Mouse (Mus musculus) midbrain, embryonic 11.5 days (tissue): Measurements from ENCODE around the gene Olfr531. TPM values are rescaled to one million over a fixed set of nuclear protein-coding genes. Genes with fewer than 3 reads are reported as not detected.

Experiments used
- ATAC-seq: fragments of 200-750 bp; cut with Nextera tagmentation; 2 replicates; pipeline ENCODE4 v1.8.0; 2017; ENCODE audit warnings: moderate TSS enrichment, moderate library complexity; ENCODE audit not compliant: low FRiP score
- DNase-seq: peaks from one replicate; pipeline ENCODE4 v3.0.0; 2015; ENCODE audit warnings: low spot score; ENCODE audit errors: missing footprints
- H3K27ac ChIP-seq: fragments of 300-500 bp; sonication (generic); 2 replicates; pipeline ENCODE4 v1.5.1; 2014; ENCODE audit warnings: low read depth, low read length
- H3K27me3 ChIP-seq: fragments of 300-500 bp; sonication (generic); 2 replicates; pipeline ENCODE4 v1.6.1; 2014; ENCODE audit warnings: mild to moderate bottlenecking, low read length, moderate library complexity, mixed read lengths; ENCODE audit not compliant: control insufficient read depth, insufficient read depth
- H3K36me3 ChIP-seq: fragments of 300-500 bp; sonication (generic); 2 replicates; pipeline ENCODE4 v1.6.1; 2014; ENCODE audit warnings: mild to moderate bottlenecking, low read length, moderate library complexity, mixed read lengths; ENCODE audit not compliant: control insufficient read depth, insufficient read depth
- H3K4me1 ChIP-seq: fragments of 300-500 bp; sonication (generic); 2 replicates; pipeline ENCODE4 v1.6.1; 2014; ENCODE audit warnings: low read length; ENCODE audit not compliant: control insufficient read depth, insufficient read depth
- H3K4me2 ChIP-seq: fragments of 300-500 bp; sonication (generic); 2 replicates; pipeline ENCODE4 v1.6.1; 2014; ENCODE audit warnings: mild to moderate bottlenecking, moderate library complexity
- H3K4me3 ChIP-seq: fragments of 300-500 bp; sonication (generic); 2 replicates; pipeline ENCODE4 v1.5.1; 2014; ENCODE audit warnings: low read depth, low read length
- H3K9ac ChIP-seq: fragments of 300-500 bp; sonication (generic); 2 replicates; pipeline ENCODE4 v1.6.1; 2014; ENCODE audit warnings: low read length
- H3K9me3 ChIP-seq: fragments of 300-500 bp; sonication (generic); 2 replicates; pipeline ENCODE4 v1.6.1; 2016; ENCODE audit warnings: low read length; ENCODE audit not compliant: control insufficient read depth
- WGBS: fragments of 180-500 bp; shearing (Covaris S2); extraction: QIAGEN DNeasy Blood & Tissue Kit; methylation state at CpG from one replicate; pipeline ENCODE4 v1.1.7; 2014; 5-methylcytosine and 5-hydroxymethylcytosine counted together
- polyA plus RNA-seq: library from polyadenylated mRNA; unstranded; fragments of >200 nt; fragmentation: Nextera tagmentation; extraction: Ambion mirVana; gene quantifications from 2 replicates; pipeline ENCODE4 v1.2.1, GENCODE M21; 2014

Olfr531 gene
- polyA plus RNA-seq, result not detected in 2 replicates

DNA sequence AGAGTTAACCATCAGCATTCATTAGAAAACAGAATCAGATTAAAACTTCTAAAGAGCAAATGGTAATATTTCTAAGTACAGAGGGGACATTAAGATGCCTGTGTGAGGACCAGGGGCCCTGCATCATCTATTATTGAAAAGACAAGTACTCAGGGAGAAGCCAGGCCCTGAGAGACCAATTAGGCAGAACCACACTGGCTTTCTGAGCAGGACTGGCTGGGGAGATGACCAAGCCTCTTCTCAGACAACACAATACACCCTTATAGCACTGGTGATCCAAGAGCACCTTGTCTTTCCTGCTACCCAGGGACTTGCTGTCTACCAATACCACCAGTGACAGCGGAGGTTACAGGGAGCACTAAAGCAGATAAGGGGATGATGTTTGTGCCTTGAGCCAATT, at the start of gene Olfr531:
TSS of gene Olfr531 (minus strand) at position 101 of the 400 bp plus-strand sequence.
- Histone ChIP-seq H3K4me3 (no peak within 1 kb of the TSS), H3K9ac (no peak within 1 kb of the TSS), H3K27me3 (no peaks in the 10 kb centered on the region), H3K9me3 (no peaks in the 10 kb centered on the region), H3K4me1 (no peaks in the 10 kb centered on the region), H3K4me2 (no peak within 1 kb of the TSS), H3K27ac (no peak within 1 kb of the TSS), H3K36me3 (no peaks in the 10 kb centered on the region)
- DNase-seq (no peak), ATAC-seq (no peak)
- WGBS, result 86% methylated on average over 1 of the region's 1 CpGs

- Histone ChIP-seq H3K27ac (no peak overlapping the region), H3K4me2 (no peak overlapping the region), H3K9ac (no peak overlapping the region), H3K4me3 (no peak overlapping the region), H3K4me1 (no peaks in the 10 kb centered on the region), H3K36me3 (no peaks in the 10 kb centered on the region), H3K9me3 (no peaks in the 10 kb centered on the region), H3K27me3 (no peaks in the 10 kb centered on the region)
- 84% methylated on average over 1 of the region's 1 CpGs for WGBS
- DNase-seq (no peak), ATAC-seq (no peak)
Observed at GRCm38 (mm10) chr7:140443141-140443540, 40.4 kb upstream of the Olfr531 start.

GRCm38 (mm10) chr7:140421539-140421938, 18.8 kb upstream of the Olfr531 start, which contains the start of gene Olfr532:
Gene Olfr532 (minus strand): TSS chr7:140421639.
- no peak for DNase-seq
- Histone ChIP-seq H3K4me3 (no peak within 1 kb of the TSS), H3K9me3 (no peaks in the 10 kb centered on the region), H3K9ac (no peak within 1 kb of the TSS), H3K36me3 (no peaks in the 10 kb centered on the region), H3K27me3 (no peaks in the 10 kb centered on the region), H3K27ac (no peak within 1 kb of the TSS), H3K4me2 (no peak within 1 kb of the TSS), H3K4me1 (no peaks in the 10 kb centered on the region)
- ATAC-seq, result no peak
- WGBS, result 97% methylated on average over 1 of the region's 1 CpGs

- Histone ChIP-seq H3K27me3 (no peaks in the 10 kb centered on the region), H3K4me1 (no peaks in the 10 kb centered on the region), H3K27ac (no peak overlapping the region), H3K4me3 (no peak overlapping the region), H3K9ac (no peak overlapping the region), H3K36me3 (no peaks in the 10 kb centered on the region), H3K9me3 (no peaks in the 10 kb centered on the region), H3K4me2 (no peak overlapping the region)
- ATAC-seq (no peak), DNase-seq (no peak)
- WGBS, result 96% methylated on average over 2 of the region's 2 CpGs
Observed at GRCm38 (mm10) chr7:140376911-140377310, 25.8 kb downstream of the Olfr531 start.

DNA sequence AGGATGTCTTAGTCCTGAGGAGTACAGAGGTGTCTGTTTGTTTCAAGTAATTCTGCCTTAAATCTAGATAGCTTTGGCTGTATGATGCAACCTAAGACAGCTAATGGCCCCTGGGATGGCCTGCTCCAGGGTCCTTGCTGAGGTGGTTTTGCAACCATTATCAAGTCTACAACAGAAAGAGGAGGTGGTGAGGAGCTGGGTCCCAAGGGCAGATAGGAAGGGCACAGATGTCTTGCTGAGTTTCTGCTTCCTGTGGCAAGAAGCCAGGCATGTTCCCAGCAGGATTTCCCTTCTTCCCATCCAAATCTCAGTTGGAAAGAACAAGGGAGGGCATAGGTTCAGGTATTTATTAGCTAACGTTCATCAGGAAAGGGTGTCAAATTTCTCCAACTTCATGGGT, 26.5 kb downstream of the Olfr531 start, which contains the start of gene Olfr530:
TSS of gene Olfr530 (minus strand) at position 101 of the 400 bp plus-strand sequence.
- H3K4me1 ChIP-seq, result no peaks in the 10 kb centered on the region
- no peak for ATAC-seq

GRCm38 (mm10) chr7:140374300-140374699, 28.4 kb downstream of the Olfr531 start:
- Histone ChIP-seq H3K27ac (no peak overlapping the region), H3K9me3 (no peaks in the 10 kb centered on the region), H3K36me3 (no peaks in the 10 kb centered on the region), H3K4me1 (no peaks in the 10 kb centered on the region), H3K9ac (no peak overlapping the region), H3K4me2 (no peak overlapping the region), H3K4me3 (no peak overlapping the region), H3K27me3 (no peaks in the 10 kb centered on the region)
- 87% methylated on average over 4 of the region's 4 CpGs for WGBS
- ATAC-seq, result no peak
- DNase-seq, result no peak

More for the DNA sequence above, 26.5 kb downstream of the Olfr531 start, which contains the start of gene Olfr530:
- no peak for DNase-seq
- Histone ChIP-seq H3K27me3 (no peaks in the 10 kb centered on the region), H3K9me3 (no peaks in the 10 kb centered on the region), H3K36me3 (no peaks in the 10 kb centered on the region), H3K27ac (no peak within 1 kb of the TSS), H3K9ac (no peak within 1 kb of the TSS), H3K4me3 (no peak within 1 kb of the TSS), H3K4me2 (no peak within 1 kb of the TSS)
- 78% methylated on average over 1 of the region's 1 CpGs for WGBS

- Histone ChIP-seq H3K36me3 (no peaks in the 10 kb centered on the region), H3K4me2 (no peak within 1 kb of the TSS), H3K9me3 (no peaks in the 10 kb centered on the region), H3K4me3 (no peak within 1 kb of the TSS), H3K27me3 (no peaks in the 10 kb centered on the region), H3K27ac (no peak within 1 kb of the TSS), H3K9ac (no peak within 1 kb of the TSS), H3K4me1 (no peaks in the 10 kb centered on the region)
- no peak for DNase-seq
- no peak for ATAC-seq
- 70% methylated on average over 3 of the region's 3 CpGs for WGBS
Observed at GRCm38 (mm10) chr7:140361571-140361970, 41.1 kb downstream of the Olfr531 start, which contains the start of gene Olfr60. Gene Olfr60 (minus strand): TSS chr7:140361671.

Other genes with a start within 250 kb of the Olfr531 start
- 0.59 and 0.89 TPM in 2 replicates for gene Sprn, start 248.0 kb downstream of the Olfr531 start, polyA plus RNA-seq
- not detected in 2 replicates for gene Olfr522, start 238.2 kb downstream of the Olfr531 start, polyA plus RNA-seq
- not detected in 2 replicates for gene Olfr523, start 229.7 kb downstream of the Olfr531 start, polyA plus RNA-seq
- gene Olfr524, start 197.0 kb downstream of the Olfr531 start, polyA plus RNA-seq, result not detected in 2 replicates
- not detected in 2 replicates for gene Cd163l1, start 184.7 kb downstream of the Olfr531 start, polyA plus RNA-seq
- not detected in 2 replicates for gene 5830411N06Rik, start 155.6 kb downstream of the Olfr531 start, polyA plus RNA-seq
- gene Olfr525, start 82.1 kb downstream of the Olfr531 start, polyA plus RNA-seq, result not detected in 2 replicates
- not detected in 2 replicates for gene Olfr527, start 68.9 kb downstream of the Olfr531 start, polyA plus RNA-seq
- not detected in 2 replicates for gene Olfr60, start 41.2 kb downstream of the Olfr531 start, polyA plus RNA-seq
- gene Olfr530, start 26.6 kb downstream of the Olfr531 start, polyA plus RNA-seq, result not detected in 2 replicates
- gene Olfr532, start 18.7 kb upstream of the Olfr531 start, polyA plus RNA-seq, result not detected in 2 replicates
- not detected in 2 replicates for gene Olfr533, start 60.5 kb upstream of the Olfr531 start, polyA plus RNA-seq
- not detected in 2 replicates for gene Olfr535, start 81.3 kb upstream of the Olfr531 start, polyA plus RNA-seq
- gene Olfr536, start 104.5 kb upstream of the Olfr531 start, polyA plus RNA-seq, result not detected in 2 replicates
- gene Olfr538, start 165.0 kb upstream of the Olfr531 start, polyA plus RNA-seq, result not detected in 2 replicates
- gene Olfr46, start 198.4 kb upstream of the Olfr531 start, polyA plus RNA-seq, result 0.04 TPM in 1 of 2 replicates, not detected in the other
- not detected in 2 replicates for gene Olfr61, start 226.1 kb upstream of the Olfr531 start, polyA plus RNA-seq
- gene Olfr53, start 243.5 kb upstream of the Olfr531 start, polyA plus RNA-seq, result not detected in 2 replicates